Mouse (Mus musculus) myocyte (in vitro differentiated cells): ENCODE results near the gene Lasp1. TPM values are rescaled to one million over a fixed set of nuclear protein-coding genes. Genes with fewer than 3 reads are reported as not detected.

Experiments used
- H3K27me3 ChIP-seq: one replicate; pipeline ENCODE4 v1.6.1; 2011; ENCODE audit not compliant: control insufficient read depth, insufficient read depth, insufficient read length
- H3K36me3 ChIP-seq: one replicate; pipeline ENCODE4 v1.6.1; 2011; ENCODE audit not compliant: control insufficient read depth, insufficient read depth
- H3K4me2 ChIP-seq: one replicate; pipeline ENCODE4 v1.6.1; 2011; ENCODE audit warnings: low read depth, control low read depth
- H3K4me3 ChIP-seq: one replicate; pipeline ENCODE4 v1.5.1; 2011; ENCODE audit warnings: mild to moderate bottlenecking, control low read depth, moderate library complexity
- H3K79me2 ChIP-seq: one replicate; pipeline ENCODE4 v1.6.1; 2011; ENCODE audit not compliant: control insufficient read depth, insufficient read depth
- H3ac ChIP-seq: one replicate; pipeline ENCODE4 v1.6.1; 2011; ENCODE audit not compliant: control insufficient read depth, insufficient read length
- CEBPB ChIP-seq: IDR thresholded peaks from 2 replicates; pipeline ENCODE4 v1.6.1; 2011; ENCODE audit warnings: mild to moderate bottlenecking, moderate library complexity; ENCODE audit not compliant: poor library complexity, insufficient read depth, severe bottlenecking
- E2F4 ChIP-seq: IDR thresholded peaks from one replicate; pipeline ENCODE4 v1.6.1; 2011; ENCODE audit warnings: mild to moderate bottlenecking, control low read depth, moderate library complexity; ENCODE audit not compliant: insufficient read depth
- MAX ChIP-seq: IDR thresholded peaks from one replicate; pipeline ENCODE4 v1.6.1; 2011; ENCODE audit warnings: low read depth, mild to moderate bottlenecking, control low read depth
- MYOD1 ChIP-seq, 3 experiments: IDR thresholded peaks; one replicate each; pipeline ENCODE4 v1.6.1; 2011; ENCODE audit warnings: control low read depth in 2 of 3, low read depth in 2 of 3, mild to moderate bottlenecking in 2 of 3, moderate library complexity in 1 of 3; ENCODE audit not compliant: insufficient read length in 2 of 3, control insufficient read depth in 1 of 3
- MYOG ChIP-seq, 3 experiments: IDR thresholded peaks; one replicate each; pipeline ENCODE4 v1.6.1; 2011; ENCODE audit warnings: control low read depth in 2 of 3, low read depth in 2 of 3, mild to moderate bottlenecking in 2 of 3; ENCODE audit not compliant: insufficient read length in 2 of 3, control insufficient read depth in 1 of 3, insufficient read depth in 1 of 3
- POLR2A ChIP-seq: IDR thresholded peaks from one replicate; pipeline ENCODE4 v1.6.1; 2011; ENCODE audit warnings: low read depth, mild to moderate bottlenecking, control low read depth, moderate library complexity; ENCODE audit not compliant: insufficient read length
- POLR2AphosphoS2 ChIP-seq: IDR thresholded peaks from one replicate; pipeline ENCODE4 v1.6.1; 2011; ENCODE audit warnings: low read depth, control low read depth; ENCODE audit not compliant: insufficient read length
- REST ChIP-seq: IDR thresholded peaks from one replicate; pipeline ENCODE4 v1.6.1; 2011; ENCODE audit warnings: mild to moderate bottlenecking, control low read depth, moderate library complexity; ENCODE audit not compliant: insufficient read depth, insufficient read length
- SRF ChIP-seq: IDR thresholded peaks from one replicate; pipeline ENCODE4 v1.6.1; 2011; ENCODE audit warnings: low read depth; ENCODE audit not compliant: control insufficient read depth, insufficient read length
- TCF12 ChIP-seq: IDR thresholded peaks from one replicate; pipeline ENCODE4 v1.6.1; 2011; ENCODE audit warnings: mild to moderate bottlenecking, control low read depth; ENCODE audit not compliant: poor library complexity, insufficient read depth, severe bottlenecking
- TCF3 ChIP-seq: IDR thresholded peaks from one replicate; pipeline ENCODE4 v1.6.1; 2011; ENCODE audit warnings: low read depth, control low read depth; ENCODE audit not compliant: insufficient read length
- USF1 ChIP-seq: IDR thresholded peaks from one replicate; pipeline ENCODE4 v1.6.1; 2011; ENCODE audit warnings: low read depth, mild to moderate bottlenecking, control low read depth, moderate library complexity
- polyA plus RNA-seq: library from polyadenylated mRNA; unstranded; fragments of >200 nt; fragmentation: generic; extraction: Trizol; gene quantifications from one replicate; pipeline ENCODE4 v1.2.1, GENCODE M21; 2012; ENCODE audit warnings: missing spikeins

Lasp1 gene
- polyA plus RNA-seq, 1 experiment = 82.6 TPM

DNA sequence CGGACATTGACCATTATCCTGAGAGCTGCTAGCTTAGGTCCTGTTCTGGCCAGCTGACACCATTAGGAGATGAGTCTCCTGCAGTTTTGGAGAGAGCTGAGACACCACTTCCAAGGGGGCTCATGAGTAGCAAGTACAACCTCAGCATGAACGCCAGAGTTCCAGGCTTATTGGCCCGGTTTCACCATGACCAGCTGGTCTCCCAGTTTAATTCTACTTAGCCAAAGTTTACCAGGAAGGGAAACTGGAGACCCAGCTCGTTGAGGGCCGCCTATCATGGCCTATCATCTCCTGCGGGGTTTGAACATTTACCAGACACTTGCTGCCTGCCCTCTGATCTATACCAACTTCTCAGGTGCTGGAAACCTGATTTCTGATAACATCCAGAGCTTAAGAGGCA lies 8.8 kb downstream of the Lasp1 start:
- no peak overlapping the region for H3K4me3 ChIP-seq
- H3K4me2 ChIP-seq = peak overlapping the region; percentile 38
- no peaks in the 10 kb centered on the region for H3K27me3 ChIP-seq
- H3K36me3 ChIP-seq = peaks cover 9% of the 10 kb centered on the region
- H3ac ChIP-seq = no peak overlapping the region
- TF ChIP-seq MYOD1 (IDR thresholded peaks at IDR 0.05; ENCODE audit: control insufficient read depth in 1 of 3, insufficient read length in 2 of 3, low read depth in 2 of 3) (no peak), REST (no peak), USF1 (no peak), E2F4 (no peak), CEBPB (no peak), TCF3 (no peak), MAX (no peak), POLR2A (no peak), SRF (no peak), TCF12 (no peak), MYOG (IDR thresholded peaks at IDR 0.05; ENCODE audit: control insufficient read depth in 1 of 3, insufficient read depth in 1 of 3, insufficient read length in 2 of 3, low read depth in 2 of 3) (no peak), POLR2AphosphoS2 (no peak)
- peaks cover 91% of the 10 kb centered on the region for H3K79me2 ChIP-seq

DNA sequence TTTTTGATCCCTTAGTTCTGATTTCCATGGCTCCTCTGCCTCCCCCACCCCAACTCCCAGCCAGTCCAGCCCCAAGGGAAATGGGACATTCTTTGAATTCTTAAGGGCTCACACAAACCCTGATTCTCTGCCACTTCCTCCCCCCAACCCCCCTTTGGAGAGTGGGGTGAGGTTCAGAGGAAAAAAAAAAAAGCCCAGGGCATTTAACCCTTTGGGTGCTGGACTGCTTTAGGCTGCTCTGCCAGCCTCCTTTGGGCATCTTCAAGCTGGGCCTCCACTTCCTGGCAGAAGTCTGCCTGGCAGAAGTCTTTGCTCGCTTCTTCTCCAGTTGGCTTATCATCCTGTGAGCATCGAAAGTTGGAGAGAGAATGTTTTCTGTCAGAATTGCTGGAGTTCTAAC lies 9.3 kb downstream of the Lasp1 start:
- H3ac ChIP-seq = no peak overlapping the region
- H3K79me2 ChIP-seq = peaks cover 91% of the 10 kb centered on the region
- peaks cover 9% of the 10 kb centered on the region for H3K36me3 ChIP-seq
- no peaks in the 10 kb centered on the region for H3K27me3 ChIP-seq
- TF ChIP-seq POLR2AphosphoS2 (no peak), CEBPB (no peak), SRF (no peak), TCF3 (no peak), MYOD1 (IDR thresholded peaks at IDR 0.05; ENCODE audit: control insufficient read depth in 1 of 3, insufficient read length in 2 of 3, low read depth in 2 of 3) (no peak)
- peak overlapping the region; percentile 38 for H3K4me2 ChIP-seq
- H3K4me3 ChIP-seq = no peak overlapping the region

DNA sequence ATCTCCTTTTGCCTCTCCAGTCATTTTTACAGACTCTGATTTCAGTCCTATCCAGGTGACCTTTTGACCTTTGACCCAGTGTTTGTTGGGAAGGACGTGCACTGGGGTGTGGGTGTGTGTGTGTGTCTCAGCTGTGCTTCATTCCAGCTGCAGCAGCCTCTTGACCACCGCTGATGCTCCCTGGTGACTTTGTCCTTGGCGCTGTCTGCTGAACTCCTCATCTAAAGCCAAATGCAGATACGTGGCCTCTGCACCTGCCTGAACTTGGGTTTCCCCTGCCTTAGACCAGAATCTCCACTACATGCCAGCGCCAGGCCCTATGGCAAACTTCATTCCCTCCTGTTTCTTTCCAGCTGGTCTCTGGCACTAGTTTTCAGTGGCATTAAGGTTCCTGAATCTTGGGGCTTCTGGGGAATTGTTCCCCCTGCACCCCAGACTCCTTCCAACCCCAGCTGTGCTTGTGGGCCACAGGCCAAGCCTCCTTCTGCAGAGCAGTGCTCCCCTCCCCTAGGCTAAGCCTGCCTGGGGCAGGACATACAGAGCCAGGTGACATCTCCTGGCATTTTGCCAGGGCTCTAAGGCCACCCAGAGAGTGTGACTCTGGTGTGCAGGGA lies 9.9 kb downstream of the Lasp1 start:
- no peaks in the 10 kb centered on the region for H3K27me3 ChIP-seq
- peak overlapping the region; percentile 38 for H3K4me2 ChIP-seq
- no peak overlapping the region for H3ac ChIP-seq
- peaks cover 90% of the 10 kb centered on the region for H3K79me2 ChIP-seq
- peaks cover 9% of the 10 kb centered on the region for H3K36me3 ChIP-seq
- no peak overlapping the region for H3K4me3 ChIP-seq
- TF ChIP-seq CEBPB (no peak), POLR2A (no peak), MYOG (IDR thresholded peaks at IDR 0.05; ENCODE audit: control insufficient read depth in 1 of 3, insufficient read depth in 1 of 3, insufficient read length in 2 of 3, low read depth in 2 of 3) (peak in 2 of 3 experiments; percentile 38 to 77), MYOD1 (IDR thresholded peaks at IDR 0.05; ENCODE audit: control insufficient read depth in 1 of 3, insufficient read length in 2 of 3, low read depth in 2 of 3) (peak in 2 of 3 experiments; percentile 63 to 68)

DNA sequence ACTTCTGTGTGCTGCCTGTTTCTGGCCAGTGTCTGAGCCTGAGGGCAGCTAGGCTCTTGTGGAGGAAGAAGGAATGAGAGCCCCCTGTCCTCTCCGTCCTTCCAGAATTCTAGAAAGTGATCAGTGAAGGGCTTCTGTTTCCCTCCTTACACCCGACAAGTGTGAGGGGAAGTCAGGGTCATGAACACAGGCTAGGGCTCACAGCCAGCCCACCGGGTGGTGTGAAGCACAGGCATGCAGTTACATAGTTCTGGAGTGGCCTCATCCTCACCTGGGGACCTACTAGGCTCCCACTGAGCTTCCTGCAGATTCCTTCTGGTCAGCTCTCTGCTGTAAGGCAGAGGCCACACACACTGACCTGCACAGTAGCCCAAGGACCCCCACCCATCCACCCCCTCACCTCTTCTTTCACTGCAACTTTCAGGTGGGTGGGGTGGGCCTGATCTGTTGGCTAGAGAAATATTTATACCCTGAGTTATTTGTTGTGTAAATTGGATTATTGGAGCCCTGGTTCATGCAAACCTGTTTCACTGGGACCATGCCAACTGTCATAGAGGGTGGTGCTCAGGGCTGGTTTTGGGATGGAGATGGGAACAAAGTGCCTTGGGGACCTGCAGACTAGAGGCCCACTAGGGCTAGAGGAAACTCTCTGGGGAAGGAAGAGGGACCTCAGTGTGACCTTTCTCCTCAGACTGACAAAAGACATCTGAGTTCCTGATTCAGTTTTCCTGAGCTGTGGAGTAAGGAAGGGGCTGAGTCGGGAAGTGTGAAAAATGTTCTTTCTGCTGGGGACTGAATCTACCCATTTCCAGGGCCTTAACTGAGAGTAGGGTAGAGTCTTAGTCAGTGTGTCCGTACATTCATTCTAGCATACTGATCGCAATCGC lies 10.7 kb downstream of the Lasp1 start:
- Histone ChIP-seq H3ac (no peak overlapping the region), H3K27me3 (no peaks in the 10 kb centered on the region), H3K36me3 (peaks cover 9% of the 10 kb centered on the region), H3K4me3 (no peak overlapping the region), H3K79me2 (peaks cover 84% of the 10 kb centered on the region), H3K4me2 (peak overlapping the region; percentile 38)
- TF ChIP-seq TCF12 = no peak
- no peak for TF ChIP-seq REST
- no peak for TF ChIP-seq TCF3
- TF ChIP-seq MYOD1 (IDR thresholded peaks at IDR 0.05; ENCODE audit: control insufficient read depth in 1 of 3, insufficient read length in 2 of 3, low read depth in 2 of 3) = no peak
- TF ChIP-seq SRF = no peak
- no peak for TF ChIP-seq POLR2AphosphoS2
- TF ChIP-seq MAX = no peak
- TF ChIP-seq MYOG (IDR thresholded peaks at IDR 0.05; ENCODE audit: control insufficient read depth in 1 of 3, insufficient read depth in 1 of 3, insufficient read length in 2 of 3, low read depth in 2 of 3) = no peak
- no peak for TF ChIP-seq USF1
- TF ChIP-seq POLR2A = no peak
- no peak for TF ChIP-seq E2F4
- no peak for TF ChIP-seq CEBPB

DNA sequence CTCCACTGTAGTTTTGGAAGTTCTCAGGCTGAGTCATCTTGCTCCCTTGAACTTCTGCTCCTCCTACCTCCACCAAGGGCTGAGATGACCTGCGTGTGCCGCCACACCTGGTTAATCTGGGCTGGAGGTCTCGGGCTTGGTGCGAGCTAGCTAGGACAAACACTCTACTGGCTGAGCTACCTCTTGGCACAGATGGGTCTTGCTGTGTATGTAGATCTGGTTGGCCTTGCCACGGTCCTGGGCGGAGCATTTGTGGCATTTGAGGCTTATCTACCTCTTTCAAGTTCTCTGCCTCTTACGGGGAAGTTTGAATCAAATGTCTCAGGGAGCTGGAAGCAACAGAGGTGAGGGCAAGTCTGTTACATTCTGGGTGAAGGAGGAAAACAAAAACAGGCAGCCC lies 11.6 kb downstream of the Lasp1 start:
- Histone ChIP-seq H3K79me2 (peaks cover 84% of the 10 kb centered on the region), H3ac (no peak overlapping the region), H3K4me3 (no peak overlapping the region), H3K4me2 (no peak overlapping the region), H3K36me3 (peaks cover 9% of the 10 kb centered on the region), H3K27me3 (no peaks in the 10 kb centered on the region)
- TF ChIP-seq REST (no peak), TCF3 (no peak), MYOG (IDR thresholded peaks at IDR 0.05; ENCODE audit: control insufficient read depth in 1 of 3, insufficient read depth in 1 of 3, insufficient read length in 2 of 3, low read depth in 2 of 3) (no peak), TCF12 (no peak), SRF (no peak), E2F4 (no peak), POLR2AphosphoS2 (no peak), POLR2A (no peak)
